Mouse (Mus musculus) liver, embryonic 11.5 days (tissue): ENCODE measurements around the gene Zer1. TPM values are rescaled to one million over a fixed set of nuclear protein-coding genes. Genes with fewer than 3 reads are reported as not detected.

Experiments used
- ATAC-seq: fragments of 200-750 bp; cut with Nextera tagmentation; replicated peaks from 2 replicates; pipeline ENCODE4 v1.8.0; 2017; ENCODE audit warnings: moderate number of reproducible peaks, mild to moderate bottlenecking, moderate TSS enrichment, moderate library complexity; ENCODE audit not compliant: low FRiP score
- DNase-seq: peaks from one replicate; pipeline ENCODE4 v3.0.0-alpha.2; 2017; ENCODE audit warnings: low spot score
- H3K27ac ChIP-seq: fragments of 300-500 bp; sonication (generic); 2 replicates; pipeline ENCODE4 v1.5.1; 2014; ENCODE audit warnings: mild to moderate bottlenecking, low read depth, low read length, control low read depth
- H3K27me3 ChIP-seq: fragments of 300-500 bp; sonication (generic); replicated peaks from 2 replicates; pipeline ENCODE4 v1.6.1; 2014; ENCODE audit warnings: low read length, mixed read lengths; ENCODE audit not compliant: control insufficient read depth, insufficient read depth
- H3K36me3 ChIP-seq: fragments of 300-500 bp; sonication (generic); 2 replicates; pipeline ENCODE4 v1.6.1; 2014; ENCODE audit warnings: mild to moderate bottlenecking, low read length, moderate library complexity, mixed read lengths; ENCODE audit not compliant: control insufficient read depth, insufficient read depth
- H3K4me1 ChIP-seq: fragments of 300-500 bp; sonication (generic); replicated peaks from 2 replicates; pipeline ENCODE4 v1.6.1; 2014; ENCODE audit warnings: low read length, mixed read lengths; ENCODE audit not compliant: control insufficient read depth, insufficient read depth
- H3K4me2 ChIP-seq: fragments of 300-500 bp; sonication (generic); 2 replicates; pipeline ENCODE4 v1.6.1; 2014; ENCODE audit warnings: mild to moderate bottlenecking, control low read depth, moderate library complexity
- H3K4me3 ChIP-seq: fragments of 300-500 bp; sonication (generic); 2 replicates; pipeline ENCODE4 v1.5.1; 2014; ENCODE audit warnings: low read depth, low read length, control low read depth
- H3K9ac ChIP-seq: fragments of 300-500 bp; sonication (generic); 2 replicates; pipeline ENCODE4 v1.6.1; 2014; ENCODE audit warnings: low read depth, low read length, control low read depth
- H3K9me3 ChIP-seq: fragments of 300-500 bp; sonication (generic); 2 replicates; pipeline ENCODE4 v1.6.1; 2016; ENCODE audit warnings: low read length, inconsistent platforms, mixed read lengths; ENCODE audit not compliant: control insufficient read depth
- WGBS: fragments of 180-500 bp; shearing (Covaris S2); extraction: QIAGEN DNeasy Blood & Tissue Kit; methylation state at CpG from one replicate; pipeline ENCODE4 v1.1.7; 2014; 5-methylcytosine and 5-hydroxymethylcytosine counted together
- polyA plus RNA-seq: library from polyadenylated mRNA; unstranded; fragments of >200 nt; fragmentation: Nextera tagmentation; extraction: Ambion mirVana; gene quantifications from 2 replicates; pipeline ENCODE4 v1.2.1, GENCODE M21; 2014

The Zer1 gene
- polyA plus RNA-seq, 1 experiment from 2014 or later, result 6.2 TPM

- under 1% methylated on average over 70 of the region's 101 CpGs for WGBS
- Histone ChIP-seq H3K9ac (peak overlapping the region; percentile 99), H3K27ac (peak overlapping the region; percentile 99), H3K4me2 (peak overlapping the region; percentile 98), H3K36me3 (peaks cover 21% of the 10 kb centered on the region), H3K4me1 (peaks cover 29% of the 10 kb centered on the region), H3K4me3 (peak overlapping the region; percentile 100), H3K9me3 (no peaks in the 10 kb centered on the region), H3K27me3 (no peaks in the 10 kb centered on the region)
- DNase-seq, result peak; percentile 96
- ATAC-seq, result peak; percentile 92
These were observed 58.1 kb downstream of the Zer1 start for GRCm38 (mm10) chr2:30066046-30066901.

- peak overlapping the region; percentile 98 for H3K4me2 ChIP-seq
- DNase-seq, result no peak
- H3K4me1 ChIP-seq, result peaks cover 33% of the 10 kb centered on the region
- no peak for ATAC-seq
- WGBS, result 10% methylated on average over 3 of the region's 3 CpGs
- H3K4me3 ChIP-seq, result peak overlapping the region; percentile 79
- H3K9ac ChIP-seq, result peak overlapping the region; percentile 94
- H3K9me3 ChIP-seq, result no peaks in the 10 kb centered on the region
- H3K27ac ChIP-seq, result peak overlapping the region; percentile 95
- H3K36me3 ChIP-seq, result peaks cover 10% of the 10 kb centered on the region; the same call in 1 of the 2 replicates
- no peaks in the 10 kb centered on the region for H3K27me3 ChIP-seq
These were observed 60.1 kb downstream of the Zer1 start for GRCm38 (mm10) chr2:30064298-30064697.

- DNase-seq (no peak), ATAC-seq (no peak)
- Histone ChIP-seq H3K9me3 (no peaks in the 10 kb centered on the region), H3K4me1 (peaks cover 33% of the 10 kb centered on the region), H3K4me3 (peak overlapping the region; percentile 79), H3K4me2 (peak overlapping the region; percentile 98), H3K27ac (peak overlapping the region; percentile 95), H3K27me3 (no peaks in the 10 kb centered on the region), H3K9ac (peak overlapping the region; percentile 94), H3K36me3 (peaks cover 10% of the 10 kb centered on the region; the same call in 1 of the 2 replicates)
- 7% methylated on average over 3 of the region's 3 CpGs for WGBS
These were observed 60.6 kb downstream of the Zer1 start for GRCm38 (mm10) chr2:30063791-30064190.

DNA sequence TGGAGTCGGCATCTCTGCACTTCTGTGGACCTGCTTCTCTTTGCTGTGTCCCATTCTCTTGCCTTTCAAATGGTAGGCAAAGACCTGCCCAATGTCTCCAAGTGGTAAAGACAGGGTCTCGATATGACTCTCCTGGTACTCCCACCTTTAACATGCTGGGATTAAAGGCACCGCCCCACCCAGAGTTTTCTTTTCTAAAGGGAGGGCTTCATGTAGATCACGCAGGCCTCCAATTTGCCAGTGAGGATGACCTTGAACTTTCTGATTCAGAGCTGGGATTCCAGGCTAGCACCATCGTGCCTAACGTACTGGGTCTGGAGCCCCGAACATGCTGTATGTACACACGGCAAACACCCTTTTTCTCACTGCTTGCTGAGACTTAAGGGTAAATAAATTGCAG is 61.1 kb downstream of the Zer1 start:
- Histone ChIP-seq H3K36me3 (peaks cover 5% of the 10 kb centered on the region; the same call in 1 of the 2 replicates), H3K9me3 (no peaks in the 10 kb centered on the region), H3K4me3 (peak overlapping the region; percentile 79), H3K27ac (peak overlapping the region; percentile 95), H3K9ac (peak overlapping the region; percentile 94), H3K4me2 (peak overlapping the region; percentile 98), H3K4me1 (peaks cover 29% of the 10 kb centered on the region), H3K27me3 (no peaks in the 10 kb centered on the region)
- no peak for DNase-seq
- 3% methylated on average over 8 of the region's 8 CpGs for WGBS
- no peak for ATAC-seq

GRCm38 (mm10) chr2:30062249-30063093 is 61.9 kb downstream of the Zer1 start:
- Histone ChIP-seq H3K4me3 (peak overlapping the region; percentile 79), H3K9ac (peak overlapping the region; percentile 94), H3K36me3 (no peaks in the 10 kb centered on the region), H3K4me2 (peak overlapping the region; percentile 98), H3K4me1 (peaks cover 28% of the 10 kb centered on the region), H3K9me3 (no peaks in the 10 kb centered on the region), H3K27ac (peak overlapping the region; percentile 95), H3K27me3 (no peaks in the 10 kb centered on the region)
- WGBS, result 0% methylated on average over 40 of the region's 40 CpGs
- peak; percentile 89 for DNase-seq
- ATAC-seq, result peak; percentile 33; the same call in 1 of the 2 replicates

DNA sequence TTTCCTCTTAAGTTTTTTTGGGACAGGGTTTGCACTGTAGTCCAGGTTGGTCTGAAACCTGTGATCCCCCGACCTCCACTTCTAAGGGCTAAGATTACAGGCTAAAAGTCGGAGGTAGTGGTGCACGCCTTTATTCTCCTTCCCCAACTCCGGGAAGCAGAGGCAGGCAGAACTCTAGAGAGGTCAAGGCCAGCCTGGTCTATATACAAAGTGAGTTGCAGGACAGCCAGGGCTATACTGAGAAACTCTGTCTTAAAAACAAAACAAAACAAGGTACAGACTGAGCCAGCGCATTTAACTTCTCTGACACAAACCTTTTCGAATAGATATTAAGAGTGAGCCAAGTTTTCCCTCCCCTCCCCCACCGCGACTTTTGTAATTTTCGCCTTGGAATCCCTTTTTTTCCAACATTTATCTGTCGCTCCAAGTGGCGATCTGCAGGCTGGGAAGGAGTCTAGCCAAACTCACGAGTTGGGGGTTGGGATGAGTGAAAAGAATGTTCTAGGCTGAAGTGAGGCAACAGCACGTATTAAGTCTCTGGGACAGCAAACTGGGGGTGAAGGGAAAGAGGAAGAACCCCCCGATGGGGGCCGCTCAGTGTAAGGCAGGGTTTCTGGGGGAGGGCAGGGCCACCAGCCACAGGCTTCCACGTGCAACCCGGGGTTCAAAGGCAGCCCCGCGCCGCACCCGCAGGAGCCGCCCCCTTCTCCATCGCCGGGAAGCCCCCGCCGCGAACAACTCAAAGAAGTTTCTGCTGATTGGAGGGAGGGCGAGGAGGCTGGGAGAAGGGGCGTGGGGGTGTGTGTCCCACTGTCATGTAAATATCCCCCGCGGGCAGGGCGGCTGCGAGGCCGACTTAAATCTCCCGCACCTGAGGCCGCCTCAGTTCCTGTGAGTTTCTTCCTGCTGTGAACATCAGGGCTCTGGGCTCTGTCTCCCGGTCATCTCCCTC is 62.9 kb downstream of the Zer1 start:
- Histone ChIP-seq H3K27ac (peak overlapping the region; percentile 95), H3K9ac (peak overlapping the region; percentile 94), H3K4me1 (peaks cover 33% of the 10 kb centered on the region), H3K27me3 (no peaks in the 10 kb centered on the region), H3K4me3 (peak overlapping the region; percentile 79), H3K36me3 (no peaks in the 10 kb centered on the region), H3K9me3 (no peaks in the 10 kb centered on the region), H3K4me2 (peak overlapping the region; percentile 98)
- 6% methylated on average over 37 of the region's 37 CpGs for WGBS
- ATAC-seq (peak; percentile 9; the same call in 1 of the 2 replicates), DNase-seq (peak; percentile 87)

- no peak overlapping the region for H3K27ac ChIP-seq
- DNase-seq (no peak), ATAC-seq (no peak)
- H3K4me1 ChIP-seq, result peaks cover 17% of the 10 kb centered on the region
- no peak overlapping the region for H3K4me2 ChIP-seq
- H3K9ac ChIP-seq, result no peak overlapping the region
- no peak overlapping the region for H3K4me3 ChIP-seq
- WGBS, result 67% methylated on average over 5 of the region's 5 CpGs
- no peaks in the 10 kb centered on the region for H3K9me3 ChIP-seq
- no peaks in the 10 kb centered on the region for H3K27me3 ChIP-seq
- H3K36me3 ChIP-seq, result no peaks in the 10 kb centered on the region
These were observed 66.0 kb downstream of the Zer1 start for GRCm38 (mm10) chr2:30058418-30058817.
